In the genomic region with DNA sequence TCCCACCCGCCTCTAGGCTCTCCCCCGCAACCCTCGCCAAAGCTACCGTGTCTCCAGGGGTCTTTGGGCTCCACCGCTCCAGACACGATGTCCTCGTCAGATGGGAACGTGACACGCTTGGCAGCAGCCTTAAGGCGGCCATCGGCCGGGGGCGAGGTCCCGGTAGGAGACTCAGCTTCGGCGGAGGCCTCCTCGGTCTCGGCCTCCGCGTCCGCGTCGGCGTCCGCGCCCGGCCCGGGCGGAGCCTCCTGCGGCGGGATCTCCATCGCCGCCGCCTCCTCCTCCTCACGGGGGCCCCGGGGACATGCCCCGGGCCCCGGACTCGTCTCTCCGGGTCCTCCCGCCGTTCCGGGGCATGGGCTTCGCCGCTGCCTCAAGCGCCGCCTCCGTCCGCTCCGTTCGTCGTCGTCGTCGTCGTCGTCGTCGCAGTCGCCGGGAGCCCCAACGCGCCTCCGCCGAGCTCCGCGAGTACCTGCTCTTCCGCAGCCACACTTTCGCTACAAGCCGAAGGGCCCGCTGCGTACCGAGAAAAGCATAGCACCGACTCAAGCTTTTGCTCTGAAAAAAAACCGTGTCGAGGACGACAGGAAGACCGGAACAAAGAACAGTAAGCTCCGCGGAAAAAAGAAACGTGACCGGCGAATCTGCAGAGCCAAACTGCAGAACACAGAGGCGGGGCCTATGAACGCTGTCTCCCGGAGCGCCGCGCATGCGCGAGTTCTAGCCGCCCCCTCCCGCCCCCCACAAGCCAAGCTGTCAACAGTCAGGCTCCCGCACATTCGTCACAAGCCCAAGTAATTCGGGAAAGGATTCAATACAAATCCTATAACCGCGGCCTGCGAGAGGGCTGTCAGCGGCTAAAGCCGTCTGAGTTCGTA, we compare ENCODE assay signal across 8 mouse cellular contexts. TPM values are rescaled to one million over a fixed set of nuclear protein-coding genes. Genes with fewer than 3 reads are reported as not detected.
DNase-seq lines count a peak whose midpoint lies in the region; ATAC-seq lines count a peak whose summit lies in the region.

No protein-coding gene starts in this region.

- ATAC-seq in hindbrain, embryonic 15.5 days (ENCODE audit: low FRiP score, low read depth): peak; percentile 91

- H3K9me3 ChIP-seq in hindbrain, embryonic 15.5 days: no peaks in the 10 kb centered on the region

- peaks cover 53% of the 10 kb centered on the region for H3K4me1 ChIP-seq in hindbrain, embryonic 15.5 days (replicated peaks)

- H3K27me3 ChIP-seq in hindbrain, embryonic 15.5 days: no peaks in the 10 kb centered on the region

- H3K9ac ChIP-seq in hindbrain, embryonic 15.5 days: peak overlapping the region; percentile 87

- H3K36me3 ChIP-seq in hindbrain, embryonic 15.5 days: peaks cover 16% of the 10 kb centered on the region

- peak overlapping the region; percentile 92 for H3K27ac ChIP-seq in hindbrain, embryonic 15.5 days (replicated peaks)

- under 1% methylated on average over 102 of the region's 102 CpGs for WGBS in hindbrain, embryonic 15.5 days

- peak overlapping the region; percentile 95 for H3K4me2 ChIP-seq in hindbrain, embryonic 15.5 days

- peak overlapping the region; percentile 79 for H3K4me3 ChIP-seq in hindbrain, embryonic 15.5 days

- peak; percentile 77 for DNase-seq in WW6 (ENCODE audit: low read depth, low spot score)
- DNase-seq in cerebellum, postnatal 36 days: peak; percentile 91
- DNase-seq in frontal cortex, postnatal 36 days (ENCODE audit: low spot score in 2 of 2): peak; percentile 86 to 90
- DNase-seq in left cerebral cortex, adult 11 months (ENCODE audit: low spot score): peak; percentile 79
- peak; percentile 91 for DNase-seq in lung, postnatal 36 days
- DNase-seq in retina, embryonic 14.5 days (ENCODE audit: low spot score): peak; percentile 99
- peak; percentile 87 to 89 for DNase-seq in thymus, postnatal 36 days

RNA-seq across cellular contexts. Expression of a gene that starts 0.9 kb away (rescaled TPM):
- polyA plus RNA-seq in hindbrain, embryonic 15.5 days (2015; fragmentation: Nextera tagmentation; extraction: Ambion mirVana): 42.5 and 46.6 TPM in 2 replicates

RNA-seq across cellular contexts. Expression of a gene that starts 15.1 kb away (rescaled TPM):
- 0.19 and 0.47 TPM in 2 replicates for polyA plus RNA-seq in hindbrain, embryonic 15.5 days (2015; fragmentation: Nextera tagmentation; extraction: Ambion mirVana)

RNA-seq across cellular contexts. Expression of a gene that starts 15.4 kb away (rescaled TPM):
- 152 TPM in 2 replicates for polyA plus RNA-seq in hindbrain, embryonic 15.5 days (2015; fragmentation: Nextera tagmentation; extraction: Ambion mirVana)

RNA-seq across cellular contexts. Expression of a gene that starts 42.3 kb away (rescaled TPM):
- 56.0 and 60.7 TPM in 2 replicates for polyA plus RNA-seq in hindbrain, embryonic 15.5 days (2015; fragmentation: Nextera tagmentation; extraction: Ambion mirVana)

RNA-seq across cellular contexts. Expression of a gene that starts 44.4 kb away (rescaled TPM):
- 1.1 and 1.2 TPM in 2 replicates for polyA plus RNA-seq in hindbrain, embryonic 15.5 days (2015; fragmentation: Nextera tagmentation; extraction: Ambion mirVana)

Comparison
In these comparisons a context has a peak if more than half of its experiments do, and no peak if none do; other contexts are left out.
1. Peak in every context shown above with its lines: DNase-seq, ATAC-seq, H3K4me3 ChIP-seq and H3K27ac ChIP-seq.